31 mouse cellular contexts compared by ENCODE assay signal in the genomic region with DNA sequence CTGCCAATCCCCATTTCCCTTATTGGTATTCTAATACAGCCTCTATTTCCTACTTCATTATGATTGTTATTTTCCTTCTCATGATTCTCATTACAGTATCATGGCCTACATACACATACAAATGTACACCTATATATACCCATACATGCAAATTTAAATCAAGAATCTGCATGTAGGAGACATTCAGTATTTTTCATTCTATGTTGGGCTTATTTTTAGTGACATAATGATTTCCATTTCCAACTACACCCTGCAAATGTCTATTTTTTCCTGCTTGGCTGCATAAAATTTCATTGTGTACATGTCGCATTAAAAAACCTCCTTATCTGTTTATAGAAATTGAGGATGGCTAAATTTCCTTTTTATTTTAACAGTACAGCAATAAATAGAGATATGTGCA.
"Had no signal": no experiment of that assay in that cellular context is flagged by ENCODE, and none has a peak within 500 bp of the region (broad histone marks: within the 10 kb centered on the region; RNA-seq: fewer than 3 reads in every experiment).

No protein-coding gene starts in this region.

- DNase-seq: left cerebral cortex, postnatal 4 days; liver; liver, embryonic 13.5 days; liver, postnatal 0 days; lung, adult 18-20 months; lung, adult 2 months; lung, embryonic 14.5 days; lung, postnatal 10 days; lung, postnatal 14 days; lung, postnatal 36 days; lung, postnatal 4 days; midbrain, embryonic 14.5 days had no signal

- H3K4me2 ChIP-seq: limb, embryonic 12.5 days; limb, embryonic 13.5 days; limb, embryonic 15.5 days; liver, embryonic 11.5 days; liver, embryonic 12.5 days; liver, embryonic 13.5 days; liver, embryonic 15.5 days; lung, embryonic 14.5 days; lung, embryonic 15.5 days; midbrain, embryonic 11.5 days; midbrain, embryonic 12.5 days; midbrain, embryonic 13.5 days; midbrain, embryonic 15.5 days had no signal

- H3K9me3 ChIP-seq: limb, embryonic 10.5 days; limb, embryonic 12.5 days; limb, embryonic 13.5 days; limb, embryonic 15.5 days; liver, embryonic 12.5 days; liver, embryonic 13.5 days; liver, embryonic 15.5 days; lung, embryonic 15.5 days; megakaryocyte, embryonic 14.5 days; midbrain, embryonic 10.5 days; midbrain, embryonic 12.5 days; midbrain, embryonic 13.5 days; midbrain, embryonic 15.5 days had no signal

- H3K9ac ChIP-seq: limb, embryonic 12.5 days; limb, embryonic 13.5 days; limb, embryonic 15.5 days; liver, embryonic 12.5 days; liver, embryonic 13.5 days; liver, embryonic 14.5 days; liver, embryonic 15.5 days; liver, postnatal 0 days; lung, embryonic 14.5 days; lung, embryonic 15.5 days; midbrain, embryonic 12.5 days; midbrain, embryonic 13.5 days; midbrain, embryonic 15.5 days had no signal

- H3K36me3 ChIP-seq: limb, embryonic 10.5 days; limb, embryonic 12.5 days; limb, embryonic 13.5 days; limb, embryonic 15.5 days; liver, embryonic 12.5 days; liver, embryonic 13.5 days; liver, embryonic 15.5 days; lung, embryonic 15.5 days; midbrain, embryonic 10.5 days; midbrain, embryonic 12.5 days; midbrain, embryonic 13.5 days; midbrain, embryonic 15.5 days had no signal

- H3K4me3 ChIP-seq: limb, embryonic 10.5 days; limb, embryonic 12.5 days; limb, embryonic 13.5 days; limb, embryonic 15.5 days; liver, embryonic 12.5 days; liver, embryonic 13.5 days; liver, embryonic 15.5 days; lung, embryonic 15.5 days; megakaryocyte, embryonic 14.5 days; midbrain, embryonic 10.5 days; midbrain, embryonic 12.5 days; midbrain, embryonic 13.5 days; midbrain, embryonic 15.5 days; myocyte had no signal

- ATAC-seq: liver, embryonic 12.5 days; liver, postnatal 0 days; lung, postnatal 0 days; midbrain, embryonic 13.5 days; midbrain, embryonic 15.5 days; midbrain, embryonic 16.5 days had no signal

- H3K27ac ChIP-seq: limb, embryonic 10.5 days; limb, embryonic 12.5 days; limb, embryonic 13.5 days; limb, embryonic 15.5 days; liver, embryonic 12.5 days; liver, embryonic 13.5 days; liver, embryonic 14.5 days; liver, embryonic 15.5 days; lung, embryonic 15.5 days; macrophage; midbrain, embryonic 10.5 days; midbrain, embryonic 12.5 days; midbrain, embryonic 13.5 days; midbrain, embryonic 15.5 days had no signal

- H3K27me3 ChIP-seq: limb, embryonic 12.5 days; limb, embryonic 13.5 days; limb, embryonic 15.5 days; liver, embryonic 12.5 days; liver, embryonic 13.5 days; liver, embryonic 15.5 days; lung, embryonic 15.5 days; megakaryocyte, embryonic 14.5 days; midbrain, embryonic 12.5 days; midbrain, embryonic 13.5 days; midbrain, embryonic 15.5 days had no signal

- H3K4me1 ChIP-seq: limb, embryonic 10.5 days; limb, embryonic 12.5 days; limb, embryonic 13.5 days; limb, embryonic 15.5 days; liver, embryonic 12.5 days; liver, embryonic 13.5 days; liver, embryonic 15.5 days; lung, embryonic 15.5 days; megakaryocyte, embryonic 14.5 days; midbrain, embryonic 10.5 days; midbrain, embryonic 12.5 days; midbrain, embryonic 13.5 days; midbrain, embryonic 15.5 days had no signal
